Mouse (Mus musculus): ENCODE measurements at regions not wholly inside any gene's neighbourhood (a gene's known extent, or its start where the extent isn't known, plus 50 kb on each side); places are given as distances from the start of the nearest gene placed in this dataset.

- WGBS, result 63% methylated on average over 2 of the region's 2 CpGs
- no peaks in the 10 kb centered on the region for H3K36me3 ChIP-seq (ENCODE audit: control insufficient read depth, insufficient read depth, low read length)
- no peaks in the 10 kb centered on the region for H3K27me3 ChIP-seq (ENCODE audit: control insufficient read depth, insufficient read depth, low read length)
- H3K4me1 ChIP-seq (ENCODE audit: control insufficient read depth, insufficient read depth, low read length), result no peaks in the 10 kb centered on the region
- H3K4me2 ChIP-seq (replicated peaks; ENCODE audit: low read depth, low read length), result no peak overlapping the region
- H3K9me3 ChIP-seq (ENCODE audit: control insufficient read depth, low read depth, low read length), result no peaks in the 10 kb centered on the region
- H3K27ac ChIP-seq (ENCODE audit: low read length), result no peak overlapping the region
- ATAC-seq (ENCODE audit: insufficient number of reproducible peaks, insufficient read depth, low FRiP score, low read depth), result no peak
- H3K4me3 ChIP-seq (ENCODE audit: low read depth, low read length), result no peak overlapping the region
- H3K9ac ChIP-seq (replicated peaks; ENCODE audit: low read depth, low read length), result no peak overlapping the region
Observed at GRCm38 (mm10) chr16:39196896-39197295, 304.4 kb downstream of the Igsf11 start.

- no peak overlapping the region for H3K4me3 ChIP-seq (ENCODE audit: low read depth, low read length)
- H3K27ac ChIP-seq (ENCODE audit: low read length), result no peak overlapping the region
- H3K9me3 ChIP-seq (ENCODE audit: control insufficient read depth, low read depth, low read length), result no peaks in the 10 kb centered on the region
- no peaks in the 10 kb centered on the region for H3K4me1 ChIP-seq (ENCODE audit: control insufficient read depth, insufficient read depth, low read length)
- no peak overlapping the region for H3K9ac ChIP-seq (replicated peaks; ENCODE audit: low read depth, low read length)
- 71% methylated on average over 8 of the region's 8 CpGs for WGBS
- ATAC-seq (ENCODE audit: insufficient number of reproducible peaks, insufficient read depth, low FRiP score, low read depth), result no peak
- H3K4me2 ChIP-seq (replicated peaks; ENCODE audit: low read depth, low read length), result no peak overlapping the region
- H3K36me3 ChIP-seq (ENCODE audit: control insufficient read depth, insufficient read depth, low read length), result no peaks in the 10 kb centered on the region
- no peaks in the 10 kb centered on the region for H3K27me3 ChIP-seq (ENCODE audit: control insufficient read depth, insufficient read depth, low read length)
Observed at GRCm38 (mm10) chr16:39223551-39223950, 331.1 kb downstream of the Igsf11 start.

- Histone ChIP-seq H3K36me3 (ENCODE audit: control insufficient read depth, insufficient read depth, low read length) (no peaks in the 10 kb centered on the region), H3K27me3 (ENCODE audit: control insufficient read depth, insufficient read depth, low read length) (no peaks in the 10 kb centered on the region), H3K4me3 (ENCODE audit: low read depth, low read length) (no peak overlapping the region), H3K9me3 (ENCODE audit: control insufficient read depth, low read depth, low read length) (no peaks in the 10 kb centered on the region), H3K4me2 (replicated peaks; ENCODE audit: low read depth, low read length) (no peak overlapping the region), H3K9ac (replicated peaks; ENCODE audit: low read depth, low read length) (no peak overlapping the region), H3K27ac (ENCODE audit: low read length) (no peak overlapping the region), H3K4me1 (ENCODE audit: control insufficient read depth, insufficient read depth, low read length) (no peaks in the 10 kb centered on the region)
- WGBS, result 59% methylated on average over 7 of the region's 7 CpGs
- no peak for ATAC-seq (ENCODE audit: insufficient number of reproducible peaks, insufficient read depth, low FRiP score, low read depth)
Observed at GRCm38 (mm10) chr16:39229501-39229900, 337.0 kb downstream of the Igsf11 start.

DNA sequence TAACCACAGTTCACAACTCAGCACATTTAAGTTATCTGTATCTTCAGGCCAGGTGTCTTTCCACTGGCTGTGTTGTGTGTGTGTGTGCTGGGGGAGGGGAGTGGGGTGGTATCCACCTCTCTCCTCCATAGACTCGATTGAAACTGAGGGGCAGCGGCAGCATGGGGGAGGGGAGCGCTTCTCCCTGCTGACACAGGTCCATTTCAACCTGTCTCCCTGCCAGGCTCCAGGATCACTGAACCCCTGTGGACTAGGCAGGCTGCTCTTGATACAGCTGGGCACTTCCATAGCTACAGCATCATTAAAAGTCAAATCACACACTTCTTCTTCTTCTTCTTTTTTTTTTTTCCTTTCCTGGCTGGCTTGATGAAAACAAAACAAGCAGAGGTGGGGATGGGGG lies 338.0 kb downstream of the Igsf11 start:
- Histone ChIP-seq H3K9ac (replicated peaks; ENCODE audit: low read depth, low read length) (no peak overlapping the region), H3K4me3 (ENCODE audit: low read depth, low read length) (no peak overlapping the region), H3K36me3 (ENCODE audit: control insufficient read depth, insufficient read depth, low read length) (no peaks in the 10 kb centered on the region), H3K9me3 (ENCODE audit: control insufficient read depth, low read depth, low read length) (no peaks in the 10 kb centered on the region), H3K4me1 (ENCODE audit: control insufficient read depth, insufficient read depth, low read length) (no peaks in the 10 kb centered on the region), H3K27ac (ENCODE audit: low read length) (no peak overlapping the region), H3K4me2 (replicated peaks; ENCODE audit: low read depth, low read length) (no peak overlapping the region), H3K27me3 (ENCODE audit: control insufficient read depth, insufficient read depth, low read length) (no peaks in the 10 kb centered on the region)
- no peak for ATAC-seq (ENCODE audit: insufficient number of reproducible peaks, insufficient read depth, low FRiP score, low read depth)
- WGBS, result 22% methylated on average over 3 of the region's 3 CpGs

- 18% methylated on average over 2 of the region's 2 CpGs for WGBS
- no peak overlapping the region for H3K4me3 ChIP-seq (ENCODE audit: low read depth, low read length)
- ATAC-seq (ENCODE audit: insufficient number of reproducible peaks, insufficient read depth, low FRiP score, low read depth), result no peak
- H3K9ac ChIP-seq (replicated peaks; ENCODE audit: low read depth, low read length), result no peak overlapping the region
- H3K4me2 ChIP-seq (replicated peaks; ENCODE audit: low read depth, low read length), result no peak overlapping the region
- H3K36me3 ChIP-seq (ENCODE audit: control insufficient read depth, insufficient read depth, low read length), result no peaks in the 10 kb centered on the region
- no peaks in the 10 kb centered on the region for H3K27me3 ChIP-seq (ENCODE audit: control insufficient read depth, insufficient read depth, low read length)
- H3K27ac ChIP-seq (ENCODE audit: low read length), result no peak overlapping the region
- no peaks in the 10 kb centered on the region for H3K4me1 ChIP-seq (ENCODE audit: control insufficient read depth, insufficient read depth, low read length)
- H3K9me3 ChIP-seq (ENCODE audit: control insufficient read depth, low read depth, low read length), result no peaks in the 10 kb centered on the region
Observed at GRCm38 (mm10) chr16:39234290-39234689, 341.8 kb downstream of the Igsf11 start.

DNA sequence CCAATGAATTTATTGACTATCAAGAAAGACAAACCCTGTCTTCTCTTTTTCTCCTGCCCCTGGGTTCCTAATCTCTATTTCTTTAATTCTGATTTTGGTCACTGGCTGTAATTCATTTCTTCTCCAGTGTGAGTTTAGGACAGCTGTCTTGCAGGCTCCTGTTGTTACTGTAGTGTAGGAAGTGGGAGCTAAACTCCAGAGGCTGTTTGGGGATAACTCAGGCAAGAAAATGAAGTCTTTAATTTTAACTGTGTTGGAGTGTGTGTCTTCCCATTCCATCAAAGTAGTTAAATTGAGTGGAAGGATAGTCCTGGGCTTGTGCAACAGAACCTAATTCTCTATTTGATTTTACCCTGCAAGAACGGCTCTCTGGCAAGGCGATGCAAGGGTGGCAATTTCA lies 381.0 kb downstream of the Igsf11 start:
- 87% methylated on average over 2 of the region's 2 CpGs for WGBS

DNA sequence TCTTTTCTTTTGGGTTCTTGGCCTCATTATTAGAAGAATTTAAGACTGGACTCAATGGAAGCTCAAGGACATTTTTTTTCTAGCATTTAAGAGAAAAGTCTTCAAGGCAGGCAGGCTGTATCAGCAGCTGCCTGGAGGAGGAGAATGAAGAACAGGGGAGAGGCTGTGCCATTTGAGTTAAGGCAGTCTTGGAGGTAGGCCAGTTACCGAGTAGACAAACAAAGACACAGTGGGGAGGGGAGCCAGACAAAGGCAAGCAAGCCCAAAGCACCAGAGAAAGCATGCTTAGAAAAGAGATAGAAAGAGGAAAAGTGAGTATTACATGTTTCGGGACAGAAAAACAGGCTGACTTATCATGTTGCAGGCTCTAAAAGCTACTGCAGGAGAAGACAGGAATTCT lies 392.0 kb downstream of the Igsf11 start:
- no peaks in the 10 kb centered on the region for H3K36me3 ChIP-seq (ENCODE audit: control insufficient read depth, insufficient read depth, low read length)
- no peaks in the 10 kb centered on the region for H3K4me1 ChIP-seq (ENCODE audit: control insufficient read depth, insufficient read depth, low read length)
- no peak overlapping the region for H3K9ac ChIP-seq (replicated peaks; ENCODE audit: low read depth, low read length)
- no peak overlapping the region for H3K4me3 ChIP-seq (ENCODE audit: low read depth, low read length)
- 49% methylated on average over 2 of the region's 2 CpGs for WGBS
- no peak overlapping the region for H3K27ac ChIP-seq (ENCODE audit: low read length)
- H3K4me2 ChIP-seq (replicated peaks; ENCODE audit: low read depth, low read length), result no peak overlapping the region
- no peak for ATAC-seq (ENCODE audit: insufficient number of reproducible peaks, insufficient read depth, low FRiP score, low read depth)
- H3K27me3 ChIP-seq (ENCODE audit: control insufficient read depth, insufficient read depth, low read length), result no peaks in the 10 kb centered on the region
- no peaks in the 10 kb centered on the region for H3K9me3 ChIP-seq (ENCODE audit: control insufficient read depth, low read depth, low read length)

More for the DNA sequence above, 381.0 kb downstream of the Igsf11 start:
- Histone ChIP-seq H3K4me2 (replicated peaks; ENCODE audit: low read depth, low read length) (no peak overlapping the region), H3K36me3 (ENCODE audit: control insufficient read depth, insufficient read depth, low read length) (no peaks in the 10 kb centered on the region), H3K4me1 (ENCODE audit: control insufficient read depth, insufficient read depth, low read length) (no peaks in the 10 kb centered on the region), H3K4me3 (ENCODE audit: low read depth, low read length) (no peak overlapping the region), H3K9me3 (ENCODE audit: control insufficient read depth, low read depth, low read length) (no peaks in the 10 kb centered on the region), H3K9ac (replicated peaks; ENCODE audit: low read depth, low read length) (no peak overlapping the region), H3K27ac (ENCODE audit: low read length) (no peak overlapping the region), H3K27me3 (ENCODE audit: control insufficient read depth, insufficient read depth, low read length) (no peaks in the 10 kb centered on the region)
- ATAC-seq (ENCODE audit: insufficient number of reproducible peaks, insufficient read depth, low FRiP score, low read depth), result no peak

DNA sequence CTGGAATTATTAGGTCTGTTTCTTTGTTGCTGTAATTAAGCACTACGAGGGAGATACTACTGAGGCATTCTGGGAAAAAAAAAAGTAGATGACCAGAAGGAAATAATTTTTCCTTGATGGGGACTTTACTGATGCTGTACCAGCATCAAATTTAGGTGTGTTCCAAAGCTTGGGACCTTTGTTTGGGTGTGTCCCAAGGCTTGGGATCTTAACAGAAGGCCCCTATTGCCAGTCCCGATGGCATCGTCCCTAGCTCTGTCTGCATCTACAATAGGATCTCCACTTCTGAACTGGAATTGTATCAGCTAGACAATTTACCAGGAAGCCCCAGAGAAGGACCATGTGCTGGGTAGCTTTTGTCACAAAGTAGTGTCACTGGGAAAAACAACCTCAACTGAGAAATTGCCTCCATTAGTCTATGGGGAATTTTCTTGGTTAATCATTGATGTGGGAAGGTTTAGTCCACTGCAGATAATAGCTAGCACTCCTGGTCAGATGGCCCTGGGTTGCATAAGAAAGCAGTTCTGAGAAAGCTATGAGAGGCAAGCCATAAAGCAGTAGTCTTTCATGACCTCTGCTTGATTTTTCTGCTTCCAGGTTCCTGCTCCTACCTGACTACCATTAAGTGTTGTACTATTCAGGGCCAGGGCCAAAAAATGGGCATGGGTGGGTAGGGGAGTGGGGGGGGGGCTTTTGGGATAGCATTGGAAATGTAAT lies 392.7 kb downstream of the Igsf11 start:
- Histone ChIP-seq H3K36me3 (ENCODE audit: control insufficient read depth, insufficient read depth, low read length) (no peaks in the 10 kb centered on the region), H3K4me1 (ENCODE audit: control insufficient read depth, insufficient read depth, low read length) (no peaks in the 10 kb centered on the region), H3K27ac (ENCODE audit: low read length) (no peak overlapping the region), H3K27me3 (ENCODE audit: control insufficient read depth, insufficient read depth, low read length) (no peaks in the 10 kb centered on the region), H3K9ac (replicated peaks; ENCODE audit: low read depth, low read length) (no peak overlapping the region), H3K4me3 (ENCODE audit: low read depth, low read length) (no peak overlapping the region), H3K9me3 (ENCODE audit: control insufficient read depth, low read depth, low read length) (no peaks in the 10 kb centered on the region), H3K4me2 (replicated peaks; ENCODE audit: low read depth, low read length) (no peak overlapping the region)
- 90% methylated on average over 3 of the region's 3 CpGs for WGBS
- no peak for ATAC-seq (ENCODE audit: insufficient number of reproducible peaks, insufficient read depth, low FRiP score, low read depth)

Measured in stomach, embryonic 14.5 days (tissue).